Mouse (Mus musculus): ENCODE results near the gene Tdrd12.

DNA sequence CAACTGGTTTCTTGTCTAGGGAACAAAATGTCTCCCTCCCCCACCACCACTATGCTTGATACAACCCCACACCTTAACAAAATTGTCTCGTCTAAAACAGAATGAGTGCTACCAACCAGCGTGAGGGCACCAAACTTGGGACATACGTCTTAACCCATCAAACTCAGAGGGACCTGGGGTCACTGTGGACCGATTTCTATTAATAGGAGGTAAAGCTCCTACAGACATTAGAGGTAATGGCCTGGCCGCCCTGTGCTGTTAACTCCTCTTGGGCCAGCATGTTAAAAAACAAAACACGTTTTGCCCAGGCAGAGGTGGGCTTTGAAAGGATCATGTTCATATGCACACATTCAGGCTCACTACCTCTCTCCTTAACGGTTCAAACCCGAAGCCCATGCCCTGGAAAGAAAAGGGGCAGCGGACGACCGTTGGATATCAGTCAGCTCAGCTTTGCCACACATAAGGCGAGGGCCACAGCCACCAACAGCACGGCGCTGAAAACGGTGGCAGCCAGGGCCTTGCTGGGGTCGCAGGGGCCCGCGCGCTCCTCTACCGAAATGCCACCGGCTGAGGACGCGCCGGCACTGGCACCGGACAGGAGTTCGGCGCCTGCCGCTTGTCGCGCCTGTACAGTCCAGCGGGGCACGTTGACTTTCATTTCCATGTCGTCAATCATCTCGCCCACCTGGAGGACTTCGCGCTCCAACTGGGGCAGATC is 46.7 kb upstream of the Tdrd12 start:
- TF ChIP-seq CTCF (conservative IDR thresholded peaks at IDR 0.05; ENCODE audit: insufficient read depth, insufficient read length, low read depth, low read length) (no peak), POLR2A (IDR thresholded peaks at IDR 0.05; ENCODE audit: low read depth, low read length) (no peak)
